Mouse (Mus musculus) liver, postnatal 0 days (tissue): ENCODE data around the gene Trim30b.
A peak's percentile ranks its signal among the peaks of the same experiment; 100 is the strongest.

ENCODE experiments used
- CTCF ChIP-seq: sonication (generic); IDR thresholded peaks from 2 replicates; pipeline ENCODE4 v1.5.1; 2016; ENCODE audit warnings: antibody characterized with exemption, low read depth
- EP300 ChIP-seq: IDR thresholded peaks from 2 replicates; pipeline ENCODE4 v1.6.1; 2016; ENCODE audit warnings: antibody characterized with exemption, low read depth, mild to moderate bottlenecking

DNA sequence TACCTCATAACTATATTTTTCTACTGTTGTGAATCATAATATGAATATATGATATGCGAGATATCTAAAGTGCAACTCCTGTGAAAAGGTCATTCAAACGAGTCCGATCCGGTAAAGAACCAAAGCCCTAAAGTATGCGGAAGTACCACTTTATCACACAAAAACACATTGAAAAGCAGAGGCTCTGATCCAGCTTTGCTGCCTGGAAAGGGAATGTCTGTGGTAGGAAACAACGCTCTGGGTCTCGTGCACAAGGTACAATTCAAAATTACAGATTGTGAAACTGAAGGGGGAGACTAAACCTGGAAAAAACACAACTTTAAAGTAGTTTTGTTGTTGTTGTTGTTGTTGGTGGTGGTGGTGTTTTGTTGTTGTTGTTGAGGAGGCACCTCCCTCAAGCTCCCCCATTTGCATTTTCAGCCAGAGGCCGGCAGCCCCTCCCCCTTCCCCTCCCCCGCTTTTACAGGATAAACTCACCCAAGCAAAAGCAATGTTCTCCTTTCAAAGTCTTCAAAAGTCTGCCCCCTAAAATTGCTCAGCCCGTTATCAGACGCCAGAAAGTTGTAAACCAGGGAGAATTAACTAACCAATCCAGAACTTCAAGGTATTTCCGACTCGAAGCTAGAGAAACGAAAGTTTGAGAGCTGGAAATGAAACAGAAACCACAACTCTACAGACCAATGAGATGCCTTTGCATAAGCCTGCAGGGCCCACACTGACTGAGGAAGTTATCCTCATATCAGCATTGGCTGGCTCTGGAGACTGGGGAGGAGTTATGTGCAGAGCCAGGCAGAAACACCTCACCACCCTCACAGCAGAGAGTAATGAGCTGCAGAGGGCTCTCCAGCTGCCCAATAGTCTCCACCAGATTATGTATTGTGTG lies 16.7 kb downstream of the Trim30b start, which contains the start of gene Trim12c:
- TF ChIP-seq CTCF (peak; percentile 4; the same call in 1 of the 2 replicates), EP300 (no peak)
